Mouse (Mus musculus): Measurements from ENCODE around the gene Tbk1.

Tbk1 gene

DNA sequence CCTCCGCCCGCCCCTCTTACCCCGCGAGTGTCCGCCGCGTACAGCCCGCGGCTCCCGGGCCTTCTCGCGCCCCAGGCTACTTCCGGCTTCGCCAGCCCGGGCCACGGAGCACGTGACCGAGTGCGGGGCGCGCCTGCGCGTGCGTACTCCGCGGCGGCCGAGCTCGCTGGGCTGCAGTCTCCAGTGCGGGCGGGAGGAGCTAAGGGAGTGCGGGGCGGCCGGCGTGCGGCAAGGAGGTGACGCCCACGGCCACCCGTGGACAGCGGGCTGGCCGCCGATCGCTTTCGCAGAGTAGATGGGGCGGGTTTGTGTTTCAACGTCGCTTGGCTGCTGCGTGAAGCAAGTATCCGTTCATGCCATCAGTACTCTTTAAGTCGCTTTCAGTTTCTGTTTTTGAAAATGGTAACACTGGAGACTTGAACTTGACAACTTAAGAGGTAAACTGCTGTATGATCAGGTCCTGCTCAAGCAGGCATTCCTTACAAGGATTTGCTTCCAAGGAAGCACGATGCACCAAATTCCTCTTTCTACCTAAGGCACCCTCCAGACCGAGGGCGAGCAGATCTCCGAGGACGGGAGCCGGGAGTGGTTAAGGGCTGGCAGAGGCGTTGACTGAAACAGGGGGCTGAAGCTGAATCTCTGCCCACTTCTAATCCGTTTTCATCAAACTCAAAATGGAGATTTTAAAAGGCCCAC, at the start of gene Tbk1:
Tbk1 (minus strand) TSS at position 113 of the 696 bp plus-strand sequence.
- DNase-seq: peak; percentile 93 to 95

GRCm38 (mm10) chr10:121636276-121636675, 49.7 kb upstream of the Tbk1 start:
- no peak for DNase-seq

DNA sequence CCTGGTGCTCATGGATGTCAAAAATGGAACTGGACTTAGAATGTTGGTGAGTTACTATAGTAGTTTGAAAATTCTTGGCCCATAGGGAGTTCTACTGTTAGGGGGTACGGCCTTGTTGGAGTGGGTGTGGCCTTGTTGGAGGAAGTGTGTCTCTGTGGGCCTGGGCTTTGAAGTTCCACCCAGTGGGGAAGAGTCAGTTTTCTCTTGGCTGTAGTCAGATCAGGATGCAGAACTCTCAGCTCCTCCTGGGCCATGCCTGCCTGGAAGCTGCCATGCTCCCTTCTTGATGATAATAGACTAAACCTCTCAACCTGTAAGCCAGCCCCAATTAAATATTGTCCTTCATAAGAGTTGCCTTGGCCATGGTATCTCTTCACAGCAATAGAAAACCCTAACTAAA, 47.6 kb upstream of the Tbk1 start:
- no peak for DNase-seq

GRCm38 (mm10) chr10:121628561-121629040, 42.0 kb upstream of the Tbk1 start:
- DNase-seq: no peak

DNA sequence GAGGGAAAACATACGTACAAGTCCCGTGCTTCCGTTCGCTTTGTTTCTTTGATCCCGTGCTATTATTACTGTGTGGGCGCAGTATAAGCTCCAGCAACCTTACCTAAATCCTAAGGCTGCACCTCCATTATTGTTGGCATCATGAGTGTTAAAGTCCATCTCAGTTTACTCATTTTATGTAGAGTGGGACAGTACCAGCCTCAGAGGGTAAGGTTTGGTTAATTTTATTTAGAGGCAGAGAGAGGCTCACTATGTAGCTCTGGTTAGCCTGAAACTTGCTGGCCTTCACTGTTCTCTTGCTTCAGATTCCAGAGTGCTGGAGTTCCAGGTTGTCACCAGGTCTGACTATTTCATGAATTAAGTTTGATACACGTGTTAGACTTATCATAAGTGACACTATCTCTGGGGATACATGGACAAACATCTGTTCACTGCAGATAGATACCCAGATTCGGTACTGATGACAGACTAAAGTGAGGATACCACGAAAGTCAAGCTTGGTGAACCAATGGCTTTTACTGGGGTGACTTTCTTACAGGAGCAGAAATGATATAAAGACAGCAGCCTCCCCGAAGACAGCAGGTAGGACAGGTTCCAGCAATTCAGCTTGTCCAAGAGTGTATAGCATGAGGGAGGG, 40.7 kb upstream of the Tbk1 start:
- no peak for DNase-seq

GRCm38 (mm10) chr10:121626186-121626882, 39.7 kb upstream of the Tbk1 start, which contains the start of gene Xpot:
Gene Xpot, minus strand, starts transcription at chr10:121626332.
- DNase-seq: peak; percentile 99

- no peak for DNase-seq
Measured at GRCm38 (mm10) chr10:121625407-121626185, 39.0 kb upstream of the Tbk1 start.

GRCm38 (mm10) chr10:121625006-121625405, 38.4 kb upstream of the Tbk1 start:
- DNase-seq: no peak

DNA sequence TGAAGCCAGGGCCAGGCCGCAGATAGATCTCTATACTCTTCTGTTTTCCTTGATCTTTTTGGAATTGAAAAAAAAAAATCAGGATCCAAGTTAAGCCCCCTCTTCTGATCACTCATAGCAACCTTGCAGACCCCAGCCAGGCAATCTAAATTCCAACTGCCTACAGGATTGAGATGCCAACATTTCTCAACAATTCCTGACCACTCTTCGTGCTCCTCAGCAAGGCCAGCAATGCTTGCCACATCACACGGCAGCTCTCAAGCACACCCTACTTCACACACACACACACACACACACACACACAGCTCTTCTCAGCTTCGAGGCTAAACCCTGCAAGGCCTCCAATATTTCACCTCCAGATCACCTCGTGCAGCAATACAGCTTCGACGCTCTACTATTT, 37.1 kb upstream of the Tbk1 start:
- DNase-seq: no peak

DNA sequence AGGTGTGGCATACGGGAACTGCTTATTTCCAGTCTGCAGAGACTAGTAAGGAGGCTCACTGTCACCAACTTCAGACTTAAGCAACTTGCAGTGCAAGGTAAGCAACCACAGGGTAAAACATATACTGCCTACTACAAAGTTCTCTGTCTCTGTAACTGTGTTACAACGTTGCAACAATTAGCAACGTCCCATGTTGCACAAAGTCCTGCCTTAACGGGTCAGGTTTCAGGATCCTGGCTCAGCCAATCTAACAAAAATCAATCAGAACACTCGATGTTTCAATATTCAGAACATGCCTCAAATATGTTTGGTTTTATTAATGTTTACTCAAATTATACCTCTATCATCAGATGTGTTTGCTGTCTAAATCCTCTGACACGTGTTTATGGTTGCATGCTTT, 35.8 kb upstream of the Tbk1 start:
- no peak for DNase-seq

- no peak for DNase-seq
Measured at GRCm38 (mm10) chr10:121615935-121616334, 29.3 kb upstream of the Tbk1 start.

DNA sequence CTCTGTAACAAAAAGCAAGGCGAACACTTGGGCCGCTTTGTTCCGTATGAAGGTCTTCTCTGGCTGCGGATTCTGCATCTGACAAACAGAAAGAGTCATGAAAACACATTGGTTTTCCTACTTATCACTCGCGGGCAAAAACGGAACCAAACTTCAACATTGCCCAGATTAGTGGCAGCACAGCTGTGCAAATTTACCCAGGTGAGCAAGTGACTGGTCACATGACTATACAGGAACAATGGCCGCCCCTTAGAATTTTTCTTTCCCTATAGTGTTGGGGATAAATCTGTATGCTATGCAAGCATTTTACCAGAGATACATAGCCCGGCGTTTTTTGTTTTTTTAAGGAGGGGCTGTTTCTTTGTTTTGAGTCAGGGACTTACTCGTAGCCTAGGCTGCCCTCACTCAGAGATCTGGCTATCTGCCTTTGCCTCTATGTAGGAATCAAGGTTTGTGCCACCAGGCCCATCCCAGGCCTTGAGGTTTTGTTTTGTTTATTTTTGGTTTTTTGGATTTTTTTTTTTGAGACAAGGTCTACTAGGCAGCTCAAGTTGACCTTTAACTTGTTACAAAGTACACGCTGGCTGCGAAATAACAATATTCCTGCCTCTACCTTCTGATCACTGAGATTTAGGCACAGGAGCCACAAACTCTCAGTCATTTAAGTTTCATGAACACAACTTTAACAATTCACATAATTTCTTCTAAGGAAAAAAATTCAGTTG, 28.7 kb upstream of the Tbk1 start:
- DNase-seq: no peak

GRCm38 (mm10) chr10:121613570-121613969, 27.0 kb upstream of the Tbk1 start:
- DNase-seq: no peak

GRCm38 (mm10) chr10:121612448-121612847, 25.9 kb upstream of the Tbk1 start:
- no peak for DNase-seq

DNA sequence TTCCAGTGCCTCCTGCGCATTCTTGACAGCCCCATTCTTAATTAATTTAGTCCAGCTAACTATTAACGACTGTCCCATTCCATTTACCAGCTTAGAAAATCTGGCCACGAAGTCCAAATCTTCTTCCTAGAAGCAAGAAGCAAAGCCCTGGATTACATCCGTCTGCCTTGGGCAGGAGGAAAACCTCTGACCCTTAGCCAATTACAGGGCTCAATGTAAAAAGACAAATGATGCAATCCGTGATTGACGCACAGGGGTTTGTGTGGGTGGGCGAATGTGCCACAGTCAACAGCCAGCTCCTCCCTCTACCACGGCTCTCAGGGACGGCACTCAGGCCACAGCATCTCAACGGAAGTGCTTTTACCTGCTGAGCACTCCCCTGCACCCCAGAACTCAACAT, 25.0 kb upstream of the Tbk1 start:
- DNase-seq: no peak

DNA sequence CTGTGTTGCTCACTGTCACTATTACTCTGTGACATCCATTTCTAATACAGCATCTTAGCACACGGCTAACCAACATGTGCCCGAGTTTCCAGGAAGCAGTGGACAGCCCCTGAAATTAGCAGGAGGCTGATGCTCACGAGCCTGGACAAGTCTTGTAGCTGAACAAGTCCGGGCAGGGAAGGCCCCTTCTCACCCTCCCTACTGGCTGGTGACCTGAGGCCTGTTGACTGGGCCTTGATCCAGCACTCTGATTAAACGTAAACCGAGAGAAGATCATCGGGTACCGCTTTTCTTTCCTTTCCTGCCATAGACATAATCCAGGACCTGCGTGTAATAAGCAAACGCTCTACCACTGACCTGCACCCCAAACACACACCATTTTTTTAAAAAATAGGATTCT, 21.6 kb upstream of the Tbk1 start:
- no peak for DNase-seq

DNA sequence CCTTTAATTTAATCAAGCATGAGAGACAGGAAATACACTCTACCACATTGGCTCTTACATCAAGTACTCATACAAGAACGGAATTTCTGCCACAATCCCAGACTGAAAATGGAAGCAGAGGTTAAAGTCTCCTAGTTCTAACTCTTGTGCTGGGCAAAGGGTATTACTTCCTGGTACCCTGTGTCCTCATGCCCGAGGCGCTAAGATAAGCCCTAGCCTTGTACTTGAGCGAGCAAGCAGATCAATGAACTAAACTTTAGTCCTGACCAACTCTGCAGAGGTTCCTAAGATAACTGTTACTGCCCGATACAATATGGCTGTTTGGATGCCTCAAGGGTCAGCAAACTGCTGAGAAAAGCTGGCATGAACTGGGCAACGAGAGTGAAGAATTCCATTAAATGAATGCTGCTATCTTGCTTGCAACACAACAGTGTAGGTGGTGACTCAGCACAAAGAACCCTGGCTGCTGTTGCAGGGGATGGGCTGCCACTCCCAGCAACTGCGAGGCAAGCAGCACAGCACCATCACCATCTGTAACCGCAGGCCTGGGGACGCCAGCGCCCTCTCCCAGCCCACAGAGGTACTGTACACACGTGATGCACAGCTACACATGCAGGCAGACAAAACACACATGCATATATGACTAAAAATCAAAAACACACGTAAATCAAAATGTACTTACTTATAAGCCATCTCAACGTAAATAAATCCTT, 18.2 kb upstream of the Tbk1 start:
- DNase-seq: no peak

DNA sequence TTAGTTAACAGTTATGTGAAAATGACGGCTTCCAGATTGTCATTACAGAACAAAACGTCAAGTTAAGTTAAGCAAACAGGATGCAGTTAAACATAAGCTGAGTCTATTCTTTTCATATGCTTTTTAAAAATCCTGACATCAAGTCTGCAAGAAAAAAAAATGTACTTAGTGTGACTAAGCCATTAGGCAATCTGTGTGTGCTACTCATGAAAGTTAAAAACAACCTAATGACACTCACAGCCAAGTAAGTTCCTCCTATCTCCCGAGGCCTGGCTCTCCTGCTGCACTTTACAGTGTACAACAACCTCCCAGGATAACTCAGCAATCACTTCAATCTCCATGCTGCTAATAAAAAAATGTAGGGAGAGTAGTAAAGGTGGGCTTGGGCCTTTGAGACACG, 17.0 kb upstream of the Tbk1 start:
- no peak for DNase-seq

GRCm38 (mm10) chr10:121601272-121601671, 14.7 kb upstream of the Tbk1 start:
- no peak for DNase-seq

DNA sequence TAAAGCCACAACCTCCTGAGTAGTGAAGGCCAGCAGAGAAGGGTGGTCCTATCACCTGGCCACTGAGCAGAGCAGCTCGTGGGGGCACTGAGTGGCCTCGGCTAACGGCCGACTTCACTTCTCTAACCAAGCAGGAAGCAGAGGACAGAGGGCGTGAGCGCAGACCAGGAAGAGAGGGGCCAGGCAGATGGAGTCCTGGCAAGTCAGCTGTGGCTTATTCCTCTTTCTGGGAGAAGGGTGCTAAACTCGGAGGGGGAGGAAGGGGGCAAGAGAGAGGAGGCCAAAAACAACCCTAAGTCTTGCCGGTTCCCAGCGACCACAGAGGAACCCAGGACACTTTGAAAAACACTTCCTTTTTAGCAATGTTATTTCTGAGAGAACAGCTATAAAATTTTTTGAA, 10.0 kb upstream of the Tbk1 start:
- DNase-seq: no peak

- no peak for DNase-seq
Measured at GRCm38 (mm10) chr10:121591106-121591505, 4.5 kb upstream of the Tbk1 start.

DNA sequence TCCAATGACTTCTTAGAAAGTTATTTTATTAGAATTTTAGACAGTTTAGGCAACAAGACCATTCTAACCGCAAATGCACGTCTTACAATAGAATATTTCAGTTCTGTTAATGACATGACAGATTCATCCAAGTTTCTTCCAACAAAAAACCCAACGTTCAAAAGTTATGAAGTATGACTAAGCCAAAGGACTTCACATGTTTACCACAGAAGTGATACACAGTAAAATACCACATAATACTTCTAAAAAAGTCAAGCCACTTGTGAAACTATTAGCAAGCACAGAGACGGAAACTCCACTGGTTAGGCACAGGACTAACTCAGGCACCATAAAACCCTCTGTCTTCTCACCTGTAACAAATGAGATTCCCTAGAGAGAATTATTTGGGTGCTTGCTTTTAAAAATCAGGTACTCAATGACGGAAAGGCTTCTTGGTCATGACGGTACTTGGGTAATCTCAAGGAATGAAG, 819 bp upstream of the Tbk1 start:
- peak in 1 of 2 experiments; percentile 9 for DNase-seq
